Mouse (Mus musculus) hindbrain, postnatal 0 days (tissue): ENCODE data around the gene Trpc7. TPM values are rescaled to one million over a fixed set of nuclear protein-coding genes. Genes with fewer than 3 reads are reported as not detected.

Source experiments
- ATAC-seq: fragments of 200-750 bp; cut with Nextera tagmentation; 2 replicates; pipeline ENCODE4 v1.8.0; 2017; ENCODE audit warnings: mild to moderate bottlenecking, moderate TSS enrichment, moderate library complexity
- DNase-seq: peaks from one replicate; pipeline ENCODE4 v3.0.0-alpha.2; 2015; ENCODE audit warnings: low spot score
- H3K27ac ChIP-seq: fragments of 300-500 bp; sonication (generic); 2 replicates; pipeline ENCODE4 v1.5.1; 2014; ENCODE audit warnings: mild to moderate bottlenecking
- H3K27me3 ChIP-seq: fragments of 300-500 bp; sonication (generic); 2 replicates; pipeline ENCODE4 v1.6.1; 2014; ENCODE audit warnings: low read length, mixed read lengths; ENCODE audit not compliant: insufficient read depth
- H3K36me3 ChIP-seq: fragments of 300-500 bp; sonication (generic); 2 replicates; pipeline ENCODE4 v1.6.1; 2014; ENCODE audit warnings: low read length, mixed read lengths; ENCODE audit not compliant: insufficient read depth
- H3K4me1 ChIP-seq: fragments of 300-500 bp; sonication (generic); 2 replicates; pipeline ENCODE4 v1.6.1; 2014; ENCODE audit warnings: antibody characterized with exemption, low read length, mixed read lengths; ENCODE audit not compliant: insufficient read depth
- H3K4me2 ChIP-seq: fragments of 300-500 bp; sonication (generic); 2 replicates; pipeline ENCODE4 v1.6.1; 2014; ENCODE audit warnings: low read depth, mild to moderate bottlenecking, low read length, moderate library complexity, mixed read lengths
- H3K4me3 ChIP-seq: fragments of 300-500 bp; sonication (generic); 2 replicates; pipeline ENCODE4 v1.5.1; 2014; ENCODE audit warnings: low read length
- H3K9ac ChIP-seq: fragments of 300-500 bp; sonication (generic); replicated peaks from 2 replicates; pipeline ENCODE4 v1.6.1; 2014; ENCODE audit warnings: mild to moderate bottlenecking, low read length, moderate library complexity, mixed read lengths
- H3K9me3 ChIP-seq: fragments of 300-500 bp; sonication (generic); 2 replicates; pipeline ENCODE4 v1.6.1; 2016; ENCODE audit warnings: low read length, mixed read lengths
- CTCF ChIP-seq: IDR thresholded peaks from 2 replicates; pipeline ENCODE4 v1.5.1; 2016; ENCODE audit warnings: antibody characterized with exemption, control low read depth, low read depth
- WGBS: fragments of 180-500 bp; shearing (Covaris S2); extraction: QIAGEN DNeasy Blood & Tissue Kit; methylation state at CpG from one replicate; pipeline ENCODE4 v1.1.7; 2014; 5-methylcytosine and 5-hydroxymethylcytosine counted together
- polyA plus RNA-seq: library from polyadenylated mRNA; unstranded; fragments of >200 nt; fragmentation: Nextera tagmentation; extraction: Ambion mirVana; gene quantifications from 2 replicates; pipeline ENCODE4 v1.2.1, GENCODE M21; 2015
- total RNA-seq: library from RNA; depleted of rRNA; stranded (reverse); fragments of >200 nt; gene quantifications from 2 replicates; pipeline ENCODE4 v1.2.3, GENCODE M21; 2014

Trpc7 gene
- total and polyA plus RNA-seq, 2 experiments from 2014 or later, result 3.3 to 9.6 TPM

DNA sequence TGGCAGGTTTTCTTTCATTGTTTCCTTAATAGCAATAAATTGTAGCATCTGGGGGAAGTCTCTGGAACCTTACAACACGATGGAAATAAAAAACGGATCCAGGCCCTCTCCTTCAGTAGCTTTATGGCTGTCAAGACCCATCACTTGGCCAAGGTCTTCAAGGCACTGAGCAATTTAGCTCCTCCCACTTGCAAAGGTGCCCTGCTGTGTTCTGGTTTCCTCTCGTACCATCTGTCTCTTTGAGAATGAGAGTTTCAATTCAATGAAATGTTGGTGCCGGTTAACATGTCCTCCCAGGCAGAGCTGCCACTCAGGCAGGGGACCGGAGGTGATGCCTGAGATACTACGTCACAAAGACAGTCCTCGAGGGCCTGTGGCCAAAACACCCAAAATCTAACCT lies 100.3 kb downstream of the Trpc7 start:
- ATAC-seq, result no peak
- Histone ChIP-seq H3K9ac (no peak overlapping the region), H3K4me1 (no peaks in the 10 kb centered on the region), H3K4me2 (no peak overlapping the region), H3K36me3 (no peaks in the 10 kb centered on the region), H3K4me3 (no peak overlapping the region), H3K27me3 (no peaks in the 10 kb centered on the region), H3K27ac (no peak overlapping the region), H3K9me3 (no peaks in the 10 kb centered on the region)
- no peak for DNase-seq
- no peak for TF ChIP-seq CTCF
- WGBS, result 45% methylated on average over 7 of the region's 7 CpGs

- no peaks in the 10 kb centered on the region for H3K36me3 ChIP-seq
- no peaks in the 10 kb centered on the region for H3K4me1 ChIP-seq
- no peak overlapping the region; the same call in 1 of the 2 replicates for H3K27ac ChIP-seq
- WGBS, result 39% methylated on average over 7 of the region's 7 CpGs
- H3K27me3 ChIP-seq, result no peaks in the 10 kb centered on the region
- no peak overlapping the region for H3K9ac ChIP-seq
- H3K9me3 ChIP-seq, result no peaks in the 10 kb centered on the region
- no peak overlapping the region for H3K4me3 ChIP-seq
- H3K4me2 ChIP-seq, result no peak overlapping the region
- DNase-seq (no peak), ATAC-seq (no peak)
- TF ChIP-seq CTCF, result no peak
Measured at GRCm38 (mm10) chr13:56794441-56794840, 101.4 kb downstream of the Trpc7 start.

GRCm38 (mm10) chr13:56792844-56793243 lies 102.9 kb downstream of the Trpc7 start:
- 92% methylated on average over 3 of the region's 3 CpGs for WGBS
- DNase-seq, result no peak
- Histone ChIP-seq H3K27me3 (no peaks in the 10 kb centered on the region), H3K27ac (no peak overlapping the region), H3K36me3 (no peaks in the 10 kb centered on the region), H3K4me1 (no peaks in the 10 kb centered on the region), H3K4me3 (no peak overlapping the region), H3K4me2 (no peak overlapping the region), H3K9ac (no peak overlapping the region), H3K9me3 (no peaks in the 10 kb centered on the region)
- TF ChIP-seq CTCF, result no peak
- no peak for ATAC-seq

DNA sequence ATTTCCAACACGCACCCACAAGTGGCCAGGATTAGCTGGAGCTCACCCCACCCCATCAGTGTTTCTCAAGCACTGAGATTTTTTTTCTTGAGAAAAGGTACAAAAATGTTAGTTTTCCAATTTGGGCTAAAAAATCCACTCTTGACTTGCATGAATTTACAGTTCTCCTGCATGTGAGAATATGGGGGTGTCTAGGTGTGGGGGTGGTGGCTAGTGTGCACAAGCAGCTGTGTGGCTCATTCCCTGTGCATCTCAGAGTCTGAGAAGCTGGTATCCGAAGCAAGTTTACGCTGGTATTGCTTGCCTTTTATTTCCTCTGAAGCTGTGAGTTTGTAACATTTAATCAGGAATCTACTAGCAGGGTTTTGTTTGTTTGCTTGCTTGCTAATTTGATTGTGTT lies 105.1 kb downstream of the Trpc7 start:
- no peak for ATAC-seq
- no peaks in the 10 kb centered on the region for H3K4me1 ChIP-seq
- no peak overlapping the region for H3K4me3 ChIP-seq
- H3K27ac ChIP-seq, result no peak overlapping the region
- H3K36me3 ChIP-seq, result no peaks in the 10 kb centered on the region
- H3K4me2 ChIP-seq, result no peak overlapping the region
- DNase-seq, result no peak
- no peak overlapping the region for H3K9ac ChIP-seq
- WGBS, result 91% methylated on average over 3 of the region's 3 CpGs
- no peaks in the 10 kb centered on the region for H3K27me3 ChIP-seq
- no peaks in the 10 kb centered on the region for H3K9me3 ChIP-seq
- TF ChIP-seq CTCF, result no peak

GRCm38 (mm10) chr13:56782621-56783020 lies 113.2 kb downstream of the Trpc7 start:
- DNase-seq, result peak; percentile 73
- no peak overlapping the region for H3K9ac ChIP-seq
- H3K36me3 ChIP-seq, result no peaks in the 10 kb centered on the region
- H3K4me2 ChIP-seq, result no peak overlapping the region
- 79% methylated on average over 1 of the region's 1 CpGs for WGBS
- no peak for TF ChIP-seq CTCF
- H3K4me1 ChIP-seq, result peaks cover 14% of the 10 kb centered on the region; the same call in 1 of the 2 replicates
- H3K4me3 ChIP-seq, result no peak overlapping the region
- H3K27ac ChIP-seq, result peak overlapping the region; percentile 54; the same call in 1 of the 2 replicates
- no peak for ATAC-seq
- no peaks in the 10 kb centered on the region for H3K9me3 ChIP-seq
- H3K27me3 ChIP-seq, result no peaks in the 10 kb centered on the region

DNA sequence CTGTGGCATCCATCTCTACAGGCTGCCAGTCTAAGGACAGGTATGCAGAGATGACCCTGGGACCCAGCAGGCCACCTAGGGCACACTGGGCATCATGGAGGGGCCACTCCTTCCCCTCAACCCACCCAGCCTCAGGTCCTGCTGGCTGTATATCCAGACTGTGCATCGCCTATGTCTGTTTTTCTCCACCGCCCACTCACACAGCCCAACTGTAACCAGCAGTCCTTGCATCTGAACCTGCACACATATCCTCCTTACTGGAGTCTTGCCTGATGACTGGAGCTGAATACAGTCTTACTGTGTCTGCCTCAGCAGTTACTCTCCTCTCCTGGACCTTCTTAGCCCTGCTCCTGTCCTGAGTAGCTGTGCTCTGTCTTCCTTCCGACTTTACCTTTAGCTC lies 114.1 kb downstream of the Trpc7 start:
- ATAC-seq (no peak), DNase-seq (no peak)
- no peaks in the 10 kb centered on the region for H3K36me3 ChIP-seq
- H3K9ac ChIP-seq, result no peak overlapping the region
- peak overlapping the region; percentile 54 for H3K27ac ChIP-seq
- peaks cover 14% of the 10 kb centered on the region; the same call in 1 of the 2 replicates for H3K4me1 ChIP-seq
- no peaks in the 10 kb centered on the region for H3K9me3 ChIP-seq
- no peaks in the 10 kb centered on the region for H3K27me3 ChIP-seq
- WGBS, result 93% methylated on average over 3 of the region's 3 CpGs
- no peak for TF ChIP-seq CTCF
- no peak overlapping the region for H3K4me2 ChIP-seq
- no peak overlapping the region for H3K4me3 ChIP-seq

DNA sequence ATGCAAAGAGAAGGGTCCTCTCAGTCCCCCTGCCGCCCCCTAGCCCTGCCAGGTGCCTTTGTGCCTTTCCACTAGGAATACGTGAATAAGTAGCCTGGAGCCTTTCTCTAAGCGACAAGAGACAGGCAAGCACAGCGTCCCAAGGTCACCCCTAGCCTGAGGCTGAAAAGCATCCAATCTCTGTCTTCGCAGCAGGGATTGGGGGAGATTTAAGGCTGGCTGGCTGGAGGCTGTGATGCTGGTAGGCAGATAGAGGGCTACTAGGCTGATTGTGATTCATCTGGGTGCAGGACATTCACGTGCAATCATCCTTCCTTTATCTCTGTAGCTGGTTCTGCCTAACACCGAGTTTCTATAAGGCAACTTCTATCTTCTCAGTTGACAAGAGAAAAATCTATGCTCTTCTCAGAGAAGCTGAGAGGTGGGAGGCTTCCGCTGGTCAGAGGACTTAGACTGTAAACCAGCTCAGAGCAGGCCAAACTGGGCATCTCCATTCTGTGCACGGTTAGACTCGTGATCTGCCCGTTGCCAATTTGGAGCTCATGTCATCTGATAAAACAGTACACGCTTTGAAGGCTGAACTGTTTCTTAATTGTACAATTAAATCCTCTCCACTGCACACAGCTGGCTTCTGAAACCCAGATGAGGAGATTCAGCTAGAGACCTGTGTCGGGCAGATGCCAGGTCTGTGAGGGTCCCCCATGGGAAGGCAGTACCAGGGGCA lies 114.9 kb downstream of the Trpc7 start:
- Histone ChIP-seq H3K4me3 (no peak overlapping the region), H3K9me3 (no peaks in the 10 kb centered on the region), H3K4me2 (no peak overlapping the region), H3K27me3 (no peaks in the 10 kb centered on the region), H3K9ac (no peak overlapping the region), H3K36me3 (no peaks in the 10 kb centered on the region), H3K27ac (peak overlapping the region; percentile 54), H3K4me1 (peaks cover 14% of the 10 kb centered on the region; the same call in 1 of the 2 replicates)
- TF ChIP-seq CTCF, result no peak
- 46% methylated on average over 13 of the region's 13 CpGs for WGBS
- ATAC-seq, result peak; percentile 66
- peak; percentile 53 for DNase-seq
